Mouse (Mus musculus) c-Kit-positive CD71-positive TER-119-positive erythroid progenitor cells, embryonic 14.5 days (primary cell): Measurements from ENCODE around the gene Trp53tg5.

Experiments used
- DNase-seq: peaks from one replicate; pipeline ENCODE4 v3.0.0-alpha.2; 2013; ENCODE audit warnings: low spot score

Gene Trp53tg5

DNA sequence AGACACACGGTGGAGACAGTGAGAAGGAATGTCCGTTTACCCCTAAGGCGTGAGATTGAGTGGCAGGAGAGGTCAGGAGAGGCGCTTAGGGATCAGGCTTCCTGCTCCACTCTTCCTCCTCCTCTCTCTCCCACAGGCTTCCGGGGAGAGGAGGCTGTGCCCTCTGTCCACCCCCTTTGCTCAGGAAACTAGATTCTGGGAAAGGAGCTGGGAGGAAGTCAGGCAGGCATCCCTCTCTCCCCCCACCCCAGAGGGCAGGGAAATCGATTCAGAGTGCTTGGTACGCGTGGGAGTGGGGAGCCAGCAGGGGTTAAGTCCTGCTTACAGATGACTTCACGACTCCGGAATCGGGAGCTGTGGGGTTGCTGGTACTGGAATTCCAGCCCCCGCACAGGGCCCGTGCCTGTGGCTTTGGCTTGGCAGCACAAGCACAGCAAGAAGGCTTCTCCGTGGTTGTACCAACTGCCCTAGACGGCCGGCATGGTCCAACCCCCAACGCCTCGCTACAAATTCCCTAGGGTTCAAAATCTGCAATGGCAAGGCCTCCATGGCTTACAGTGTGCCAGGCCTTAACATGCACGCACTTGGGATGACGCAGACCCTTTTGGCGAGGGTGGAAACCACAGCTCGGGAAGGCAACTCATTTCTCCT, 40.9 kb downstream of the Trp53tg5 start:
- DNase-seq: no peak

DNA sequence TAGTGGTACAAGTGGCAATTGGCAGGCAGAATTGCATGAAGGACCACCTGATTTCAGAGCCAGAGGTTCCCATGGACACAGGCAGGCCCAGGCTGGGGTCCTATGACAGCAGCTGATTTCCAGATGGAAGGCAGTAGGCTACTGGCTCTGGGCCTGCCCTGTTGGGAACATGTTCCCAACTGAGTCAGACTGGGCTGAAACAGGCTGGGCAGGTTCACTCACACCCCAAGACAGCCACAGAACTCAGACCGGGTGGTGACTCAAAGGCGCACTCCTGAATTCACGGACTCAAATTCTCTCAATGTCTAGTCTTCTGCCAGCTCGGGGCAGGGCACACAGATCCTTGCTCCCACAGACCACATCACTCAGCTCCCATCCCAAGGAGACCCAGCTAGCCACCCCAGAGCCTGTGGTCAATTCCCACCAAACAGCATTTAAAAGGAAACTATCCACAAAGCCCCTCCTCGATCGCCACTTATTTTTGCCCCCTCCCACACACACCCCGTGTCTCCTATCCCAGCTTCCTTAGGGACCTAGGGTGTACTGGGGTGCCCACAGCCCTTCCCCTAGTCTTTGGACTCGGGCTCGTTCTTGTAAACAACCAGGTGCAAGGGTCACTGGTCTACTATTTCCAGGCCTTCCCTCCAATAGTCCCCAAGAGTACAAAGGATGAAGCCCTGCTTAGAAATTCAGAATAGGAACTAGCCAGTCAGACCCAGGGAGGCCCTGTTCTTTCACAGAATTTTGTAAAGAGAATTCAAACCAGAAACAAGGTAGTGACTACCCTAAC, 41.7 kb downstream of the Trp53tg5 start:
- DNase-seq: no peak

DNA sequence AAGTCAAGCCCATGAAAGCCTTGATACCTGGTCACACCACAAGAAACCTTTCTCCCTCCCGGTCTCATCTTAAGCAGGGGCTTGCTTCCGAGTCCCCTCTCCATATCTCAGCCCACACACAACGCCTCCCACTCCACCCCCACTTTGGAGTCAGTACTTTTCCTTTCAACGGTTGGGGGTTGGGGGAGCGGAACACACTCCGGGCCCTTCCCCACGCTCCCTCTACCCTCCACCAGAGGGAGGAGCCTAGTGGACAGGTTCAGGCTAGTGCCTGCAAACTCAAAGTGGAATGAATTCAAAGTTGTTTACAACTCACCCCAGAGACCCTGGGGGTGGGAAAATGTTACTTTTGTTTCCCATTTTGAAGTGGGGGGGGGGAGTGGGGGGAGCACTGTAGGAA, 42.8 kb downstream of the Trp53tg5 start:
- DNase-seq: no peak

DNA sequence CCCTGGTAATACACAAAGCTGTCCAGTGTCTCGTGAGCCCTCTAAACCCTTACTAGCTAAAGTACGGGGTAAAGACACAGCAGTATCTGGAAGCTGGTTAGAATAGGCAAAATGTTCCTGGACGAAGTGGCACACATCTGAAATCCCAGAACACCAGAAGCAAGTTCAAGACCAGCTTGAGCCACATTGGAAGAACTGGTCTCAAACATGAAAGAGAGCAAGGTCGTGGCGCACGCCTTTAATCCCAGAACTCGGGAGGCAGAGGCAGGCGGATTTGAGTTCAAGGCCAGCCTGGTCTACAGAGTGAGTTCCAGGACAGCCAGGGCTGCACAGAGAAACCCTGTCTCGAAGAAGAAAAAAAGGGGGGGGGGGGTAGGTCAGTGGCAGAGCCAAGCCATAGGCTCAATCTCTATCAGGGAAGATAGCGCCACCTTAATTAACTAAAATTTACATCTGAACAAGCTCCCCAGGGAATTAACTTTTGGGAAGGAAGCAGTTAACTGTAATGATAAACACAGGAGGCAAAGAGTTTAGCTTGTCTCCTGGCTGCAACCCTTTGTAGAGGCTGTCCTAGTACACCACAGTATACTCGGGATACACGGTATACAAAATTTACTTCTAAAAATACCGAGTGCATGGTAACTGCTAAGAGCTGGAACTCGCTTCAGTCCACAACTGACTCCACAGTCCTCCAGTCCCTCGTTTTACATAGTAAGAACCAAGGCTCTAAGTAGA, 43.5 kb downstream of the Trp53tg5 start:
- DNase-seq: no peak

DNA sequence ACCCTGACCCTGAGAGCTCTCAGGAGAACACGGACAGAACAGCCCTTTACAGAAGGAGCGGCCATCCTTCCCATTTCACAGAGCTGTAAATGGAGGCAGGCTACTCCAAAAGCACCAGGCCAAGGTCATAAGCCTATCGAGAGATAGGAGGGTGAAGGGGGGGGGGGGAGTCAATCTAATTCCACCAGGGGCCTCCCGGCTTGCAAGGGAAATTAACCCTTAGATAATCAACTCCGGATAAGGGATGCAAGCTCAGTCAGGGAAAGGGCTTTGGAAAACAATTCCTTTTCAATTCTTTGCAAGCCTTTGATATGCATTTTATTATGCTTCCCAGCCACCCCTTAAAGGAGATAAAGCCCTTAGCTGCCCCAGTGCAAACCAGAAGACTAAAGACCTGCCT, 45.1 kb downstream of the Trp53tg5 start:
- no peak for DNase-seq

DNA sequence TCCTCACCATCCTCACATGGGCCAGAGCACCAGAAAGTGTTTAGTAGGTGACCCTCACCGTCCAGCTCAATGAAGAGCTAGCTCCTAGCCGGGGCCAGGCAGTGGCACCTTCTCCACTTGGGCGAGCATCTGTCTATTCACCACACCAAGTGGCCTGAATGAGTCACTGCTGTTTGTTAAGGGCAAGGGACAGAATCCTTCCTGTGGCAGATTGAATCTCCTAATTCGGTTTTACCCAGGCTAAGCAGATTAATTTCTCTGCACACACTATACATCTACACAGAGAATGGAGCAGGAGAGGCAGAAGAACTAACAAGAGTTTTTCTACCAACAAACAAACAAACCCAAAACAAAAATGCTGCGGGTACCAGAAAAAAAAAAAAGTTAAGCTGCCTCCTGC, 46.6 kb downstream of the Trp53tg5 start:
- DNase-seq: no peak

DNA sequence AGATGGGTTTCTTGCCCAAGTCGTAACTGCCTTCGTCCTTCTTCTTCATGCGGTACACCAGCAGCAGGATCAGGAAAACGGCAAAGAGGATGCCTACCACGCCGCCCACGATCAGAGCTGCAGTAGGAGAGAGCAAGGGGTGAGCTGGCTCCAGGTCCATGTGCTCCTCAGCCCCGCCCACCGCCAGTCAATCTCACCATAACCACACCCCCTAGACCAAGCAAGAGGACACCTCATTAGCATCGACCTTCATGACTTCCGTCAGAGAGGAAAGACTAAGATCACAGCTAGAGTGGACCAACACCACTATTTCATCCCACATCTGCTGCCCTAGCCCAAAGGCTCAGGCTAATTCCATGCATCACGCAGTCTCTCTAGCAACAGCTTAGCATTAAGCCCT, 47.4 kb downstream of the Trp53tg5 start:
- DNase-seq: no peak

DNA sequence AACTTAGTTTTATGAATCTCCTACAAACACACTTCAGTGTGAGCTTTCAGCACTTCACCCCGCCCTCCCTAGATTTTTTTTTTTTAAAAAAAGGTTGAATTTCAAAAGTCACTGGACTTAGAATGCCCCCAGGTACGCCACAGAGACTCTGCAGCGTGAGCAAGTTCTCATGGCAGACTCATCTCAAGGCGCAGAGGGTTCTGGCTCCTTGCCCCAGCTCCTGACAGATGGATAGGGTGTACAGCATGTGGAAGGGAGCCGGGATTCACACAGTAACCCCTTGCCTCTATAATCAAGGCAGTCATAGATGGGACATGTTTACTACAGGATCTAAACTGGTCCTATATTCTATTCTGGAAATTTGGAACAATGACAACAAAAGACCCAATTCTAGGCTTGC, 48.1 kb downstream of the Trp53tg5 start:
- no peak for DNase-seq

DNA sequence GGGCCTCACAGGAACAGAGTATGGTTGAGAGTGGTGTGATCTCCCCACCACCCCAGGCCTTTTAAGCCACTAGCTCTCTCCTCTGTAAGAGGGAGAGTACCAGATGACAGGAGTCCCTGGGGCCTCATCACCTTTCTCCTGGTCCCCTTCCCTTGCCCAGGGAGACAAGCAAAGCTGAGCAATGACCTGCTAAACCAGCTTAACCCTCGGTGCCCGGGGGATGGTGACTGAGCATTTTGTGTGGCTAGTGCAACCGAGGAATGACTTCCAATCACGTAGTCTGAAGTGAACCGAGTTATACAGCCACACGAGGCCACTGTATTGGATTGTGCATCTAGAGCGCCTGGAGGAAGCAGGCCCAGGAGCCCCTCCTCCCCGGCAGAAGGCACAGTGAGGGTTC, 49.1 kb downstream of the Trp53tg5 start:
- no peak for DNase-seq

DNA sequence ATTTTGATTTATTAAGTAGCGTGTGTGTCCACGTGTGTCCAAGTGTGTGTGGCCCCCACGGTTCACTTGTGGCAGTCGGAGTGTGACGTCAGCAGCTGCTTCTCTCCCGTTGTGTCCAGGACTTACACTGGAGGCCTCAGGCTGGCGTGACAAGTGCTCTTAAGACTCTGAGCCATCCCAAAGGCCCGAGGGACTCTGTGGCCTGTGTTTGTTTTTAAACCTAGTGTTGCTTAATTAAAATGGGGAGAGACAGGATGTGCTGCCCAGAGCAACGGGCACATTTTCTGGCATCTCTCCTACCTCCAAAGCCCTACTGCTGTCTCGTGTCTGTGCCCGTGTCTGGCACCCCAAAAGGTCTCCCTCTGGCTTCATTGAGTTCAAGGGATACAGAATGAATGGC, 50.1 kb downstream of the Trp53tg5 start:
- DNase-seq: no peak

DNA sequence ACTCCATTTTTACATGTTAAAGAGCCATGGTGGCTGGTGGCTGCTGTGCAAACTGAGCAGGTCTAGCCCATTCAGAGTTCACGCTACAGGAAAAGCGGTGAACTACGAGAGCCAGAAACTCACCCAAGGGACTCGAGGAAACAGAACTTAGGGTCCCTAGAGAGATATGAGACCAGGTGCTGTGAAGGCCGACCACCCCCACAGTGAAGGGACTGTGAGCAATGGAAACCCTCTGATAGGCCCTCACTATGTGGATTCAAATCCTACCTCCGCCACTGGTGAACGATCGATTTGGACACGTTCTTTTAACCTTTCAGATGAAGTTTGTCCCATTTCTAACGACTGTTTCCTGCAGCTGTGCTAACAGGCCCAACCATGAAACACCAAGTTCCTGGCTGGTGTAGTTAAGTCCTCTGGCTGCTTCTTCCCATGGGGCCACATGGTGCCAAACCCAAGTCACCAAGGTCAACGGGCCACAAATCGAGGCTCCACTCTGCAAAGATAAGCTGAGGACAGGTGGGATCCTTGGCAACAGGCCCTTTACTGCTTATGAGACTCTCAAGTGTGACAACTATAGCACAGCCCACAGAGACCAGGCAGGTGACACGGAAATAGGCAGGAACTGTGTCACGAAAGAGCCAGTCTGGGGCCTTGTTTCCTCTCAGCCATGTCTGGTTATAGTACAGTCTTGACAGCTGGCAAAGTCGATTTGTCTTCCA, 50.7 kb downstream of the Trp53tg5 start:
- no peak for DNase-seq

DNA sequence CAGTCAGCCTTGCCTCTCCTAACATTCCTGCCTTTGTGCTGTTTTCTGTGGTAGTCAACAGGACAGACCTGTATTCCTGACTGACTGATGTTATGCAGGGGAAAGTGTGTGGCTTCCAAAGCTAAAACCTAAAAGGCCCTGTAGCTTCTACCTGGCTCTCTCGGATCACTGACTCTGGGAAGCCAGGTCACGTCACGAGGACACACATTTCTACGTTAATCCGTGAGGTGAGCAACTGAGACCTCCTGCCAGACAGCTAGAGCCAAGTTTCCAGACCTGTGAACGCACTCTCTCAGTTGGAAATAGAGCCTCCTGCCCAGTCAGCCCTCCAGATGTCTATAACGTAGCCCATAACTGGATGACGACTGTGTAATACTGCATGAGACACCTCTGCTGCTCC, 51.5 kb downstream of the Trp53tg5 start:
- DNase-seq: no peak

DNA sequence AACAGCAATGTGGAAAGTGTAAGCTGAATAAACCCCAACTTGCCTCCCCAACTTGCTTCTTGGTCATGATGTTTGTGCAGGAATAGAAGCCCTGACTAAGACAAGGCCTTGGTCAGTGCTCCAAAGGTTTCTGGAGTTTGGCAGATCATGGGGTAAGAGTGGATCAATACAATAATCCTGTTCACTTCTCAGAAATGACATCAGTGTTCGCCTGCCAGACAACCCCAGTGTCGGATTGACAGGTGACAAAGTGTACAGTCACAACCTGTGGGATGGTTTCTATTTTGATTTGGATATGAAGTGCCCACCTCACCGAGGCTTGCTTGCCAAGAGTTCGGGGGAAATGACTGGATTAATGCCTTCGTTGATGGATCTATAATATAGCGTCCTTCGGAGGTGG, 52.2 kb downstream of the Trp53tg5 start:
- no peak for DNase-seq
